Mouse (Mus musculus): Measurements from ENCODE around the gene Mpped1. TPM values are rescaled to one million over a fixed set of nuclear protein-coding genes. Genes with fewer than 3 reads are reported as not detected.

The Mpped1 gene
- polyA plus RNA-seq, 1 experiment = not detected

DNA sequence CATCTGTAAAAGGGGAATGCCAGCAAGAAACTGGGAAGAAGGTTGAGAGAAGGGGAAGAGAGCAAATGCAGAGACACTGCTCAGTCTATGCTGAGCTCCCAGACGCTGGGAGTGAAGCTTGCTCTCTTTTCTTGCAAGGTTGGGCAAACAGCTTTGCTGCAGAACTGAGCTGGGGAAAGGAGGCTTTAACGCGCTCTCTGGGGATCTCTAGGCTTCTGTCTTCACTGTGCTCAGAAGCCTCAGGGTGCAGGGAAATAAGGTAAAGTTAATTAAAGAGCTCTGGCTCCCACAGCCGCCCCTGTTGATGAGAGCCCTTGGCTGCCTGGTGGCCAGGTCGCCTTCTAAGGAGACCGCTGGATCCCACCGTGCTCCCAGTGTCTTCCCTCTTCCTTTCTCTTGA is 17.7 kb downstream of the Mpped1 start:
- TF ChIP-seq USF1 (IDR thresholded peaks at IDR 0.05; ENCODE audit: low read depth) (no peak), MYOD1 (IDR thresholded peaks at IDR 0.05; ENCODE audit: control insufficient read depth, insufficient read length, low read depth) (no peak), CTCF (IDR thresholded peaks at IDR 0.05; ENCODE audit: control insufficient read depth, insufficient read depth, insufficient read length) (no peak), MYOG (IDR thresholded peaks at IDR 0.05; ENCODE audit: control insufficient read depth, extremely low read depth, insufficient read length) (no peak), FOSL1 (IDR thresholded peaks at IDR 0.05; ENCODE audit: insufficient read depth, low read length, poor library complexity, severe bottlenecking) (no peak), CEBPB (IDR thresholded peaks at IDR 0.05; ENCODE audit: low read depth) (no peak), MAX (IDR thresholded peaks at IDR 0.05) (no peak)
- no peaks in the 10 kb centered on the region for H3K79me2 ChIP-seq (ENCODE audit: control insufficient read depth, insufficient read depth)
- no peak overlapping the region for H3K4me3 ChIP-seq (ENCODE audit: insufficient read depth, poor library complexity, severe bottlenecking)
- no peak overlapping the region for H3ac ChIP-seq (ENCODE audit: control insufficient read depth, insufficient read length, low read depth)
- H3K79me3 ChIP-seq (ENCODE audit: low read depth) = no peaks in the 10 kb centered on the region
- H3K36me3 ChIP-seq (ENCODE audit: control insufficient read depth, insufficient read depth) = no peaks in the 10 kb centered on the region
- H3K27me3 ChIP-seq (ENCODE audit: control insufficient read depth, insufficient read depth, insufficient read length) = peaks cover 39% of the 10 kb centered on the region

DNA sequence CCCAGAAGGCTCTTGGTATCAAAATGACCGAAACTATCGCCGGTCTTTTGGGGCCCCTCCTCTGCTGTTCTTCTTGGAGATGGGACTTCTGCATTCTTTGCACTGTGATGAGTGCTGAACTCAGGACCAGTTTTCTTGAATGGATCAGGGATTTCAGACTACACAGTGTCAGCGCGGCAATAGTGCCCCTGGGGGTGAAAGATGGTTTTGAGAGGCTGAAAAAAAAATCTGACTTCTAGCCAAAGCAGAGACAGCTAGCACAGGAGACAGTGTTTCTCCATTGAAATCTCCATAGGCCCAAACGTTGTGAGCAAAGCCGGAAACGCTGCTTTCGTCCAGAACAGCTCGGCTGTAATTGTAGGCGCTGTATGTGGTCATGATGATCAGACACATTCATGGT is 19.7 kb downstream of the Mpped1 start:
- H3K4me3 ChIP-seq (ENCODE audit: insufficient read depth, poor library complexity, severe bottlenecking) = no peak overlapping the region
- TF ChIP-seq MAX (IDR thresholded peaks at IDR 0.05) = no peak
- no peak for TF ChIP-seq CTCF (IDR thresholded peaks at IDR 0.05; ENCODE audit: control insufficient read depth, insufficient read depth, insufficient read length)
- TF ChIP-seq MYOD1 (IDR thresholded peaks at IDR 0.05; ENCODE audit: control insufficient read depth, insufficient read length, low read depth) = no peak
- TF ChIP-seq FOSL1 (IDR thresholded peaks at IDR 0.05; ENCODE audit: insufficient read depth, low read length, poor library complexity, severe bottlenecking) = no peak
- no peak for TF ChIP-seq MYOG (IDR thresholded peaks at IDR 0.05; ENCODE audit: control insufficient read depth, extremely low read depth, insufficient read length)
- no peak for TF ChIP-seq CEBPB (IDR thresholded peaks at IDR 0.05; ENCODE audit: low read depth)
- H3K27me3 ChIP-seq (ENCODE audit: control insufficient read depth, insufficient read depth, insufficient read length) = peaks cover 52% of the 10 kb centered on the region
- H3K79me2 ChIP-seq (ENCODE audit: control insufficient read depth, insufficient read depth) = no peaks in the 10 kb centered on the region
- no peaks in the 10 kb centered on the region for H3K79me3 ChIP-seq (ENCODE audit: low read depth)
- H3K36me3 ChIP-seq (ENCODE audit: control insufficient read depth, insufficient read depth) = no peaks in the 10 kb centered on the region
- H3ac ChIP-seq (ENCODE audit: control insufficient read depth, insufficient read length, low read depth) = no peak overlapping the region

DNA sequence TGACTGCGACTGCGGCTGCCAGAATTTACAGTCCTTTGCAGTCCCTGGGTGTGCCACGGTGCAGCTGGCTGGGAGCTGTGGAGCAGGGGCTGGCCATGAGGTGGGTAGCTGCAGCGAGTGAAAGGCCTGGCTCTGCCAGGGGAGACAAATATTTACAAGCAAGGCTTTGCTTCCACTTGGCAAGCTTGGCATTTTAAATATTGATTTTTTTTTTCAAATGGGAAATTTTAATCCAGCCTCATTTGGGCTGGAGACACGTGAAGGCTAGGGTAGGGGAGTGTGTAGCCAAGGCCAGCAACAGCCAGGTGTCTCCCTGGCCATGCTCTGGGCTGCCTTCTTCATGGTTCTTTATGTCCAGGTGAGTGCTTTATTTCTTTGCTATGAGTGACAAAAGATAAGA is 21.7 kb downstream of the Mpped1 start:
- Histone ChIP-seq H3K4me3 (ENCODE audit: insufficient read depth, poor library complexity, severe bottlenecking) (no peak overlapping the region), H3ac (ENCODE audit: control insufficient read depth, insufficient read length, low read depth) (no peak overlapping the region), H3K79me2 (ENCODE audit: control insufficient read depth, insufficient read depth) (no peaks in the 10 kb centered on the region), H3K36me3 (ENCODE audit: control insufficient read depth, insufficient read depth) (no peaks in the 10 kb centered on the region), H3K79me3 (ENCODE audit: low read depth) (no peaks in the 10 kb centered on the region), H3K27me3 (ENCODE audit: control insufficient read depth, insufficient read depth, insufficient read length) (peaks cover 59% of the 10 kb centered on the region)
- TF ChIP-seq MYOD1 (IDR thresholded peaks at IDR 0.05; ENCODE audit: control insufficient read depth, insufficient read length, low read depth) (no peak), CEBPB (IDR thresholded peaks at IDR 0.05; ENCODE audit: low read depth) (no peak), MYOG (IDR thresholded peaks at IDR 0.05; ENCODE audit: control insufficient read depth, extremely low read depth, insufficient read length) (no peak), MAX (IDR thresholded peaks at IDR 0.05) (no peak), CTCF (IDR thresholded peaks at IDR 0.05; ENCODE audit: control insufficient read depth, insufficient read depth, insufficient read length) (no peak), FOSL1 (IDR thresholded peaks at IDR 0.05; ENCODE audit: insufficient read depth, low read length, poor library complexity, severe bottlenecking) (no peak), USF1 (IDR thresholded peaks at IDR 0.05; ENCODE audit: low read depth) (no peak)

GRCm38 (mm10) chr15:83814106-83814505 is 34.8 kb downstream of the Mpped1 start:
- H3ac ChIP-seq (ENCODE audit: control insufficient read depth, insufficient read length, low read depth) = no peak overlapping the region
- H3K79me2 ChIP-seq (ENCODE audit: control insufficient read depth, insufficient read depth) = no peaks in the 10 kb centered on the region
- H3K4me3 ChIP-seq (ENCODE audit: insufficient read depth, poor library complexity, severe bottlenecking) = no peak overlapping the region
- peaks cover 11% of the 10 kb centered on the region for H3K27me3 ChIP-seq (ENCODE audit: control insufficient read depth, insufficient read depth, insufficient read length)
- no peaks in the 10 kb centered on the region for H3K36me3 ChIP-seq (ENCODE audit: control insufficient read depth, insufficient read depth)
- TF ChIP-seq MYOG (IDR thresholded peaks at IDR 0.05; ENCODE audit: control insufficient read depth, extremely low read depth, insufficient read length) = no peak
- no peak for TF ChIP-seq FOSL1 (IDR thresholded peaks at IDR 0.05; ENCODE audit: insufficient read depth, low read length, poor library complexity, severe bottlenecking)
- TF ChIP-seq MYOD1 (IDR thresholded peaks at IDR 0.05; ENCODE audit: control insufficient read depth, insufficient read length, low read depth) = no peak
- no peak for TF ChIP-seq CEBPB (IDR thresholded peaks at IDR 0.05; ENCODE audit: low read depth)
- TF ChIP-seq MAX (IDR thresholded peaks at IDR 0.05) = no peak
- no peak for TF ChIP-seq USF1 (IDR thresholded peaks at IDR 0.05; ENCODE audit: low read depth)
- no peak for TF ChIP-seq CTCF (IDR thresholded peaks at IDR 0.05; ENCODE audit: control insufficient read depth, insufficient read depth, insufficient read length)
- H3K79me3 ChIP-seq (ENCODE audit: low read depth) = no peaks in the 10 kb centered on the region

GRCm38 (mm10) chr15:83828011-83828410 is 48.7 kb downstream of the Mpped1 start:
- no peak for TF ChIP-seq USF1 (IDR thresholded peaks at IDR 0.05; ENCODE audit: low read depth)
- TF ChIP-seq FOSL1 (IDR thresholded peaks at IDR 0.05; ENCODE audit: insufficient read depth, low read length, poor library complexity, severe bottlenecking) = no peak
- no peak for TF ChIP-seq MYOG (IDR thresholded peaks at IDR 0.05; ENCODE audit: control insufficient read depth, extremely low read depth, insufficient read length)
- no peak for TF ChIP-seq CEBPB (IDR thresholded peaks at IDR 0.05; ENCODE audit: low read depth)
- no peak for TF ChIP-seq MYOD1 (IDR thresholded peaks at IDR 0.05; ENCODE audit: control insufficient read depth, insufficient read length, low read depth)
- TF ChIP-seq CTCF (IDR thresholded peaks at IDR 0.05; ENCODE audit: control insufficient read depth, insufficient read depth, insufficient read length) = no peak
- TF ChIP-seq MAX (IDR thresholded peaks at IDR 0.05) = no peak
- Histone ChIP-seq H3K79me2 (ENCODE audit: control insufficient read depth, insufficient read depth) (no peaks in the 10 kb centered on the region), H3ac (ENCODE audit: control insufficient read depth, insufficient read length, low read depth) (no peak overlapping the region), H3K4me3 (ENCODE audit: insufficient read depth, poor library complexity, severe bottlenecking) (no peak overlapping the region), H3K79me3 (ENCODE audit: low read depth) (no peaks in the 10 kb centered on the region), H3K27me3 (ENCODE audit: control insufficient read depth, insufficient read depth, insufficient read length) (peaks cover 7% of the 10 kb centered on the region), H3K36me3 (ENCODE audit: control insufficient read depth, insufficient read depth) (no peaks in the 10 kb centered on the region)

DNA sequence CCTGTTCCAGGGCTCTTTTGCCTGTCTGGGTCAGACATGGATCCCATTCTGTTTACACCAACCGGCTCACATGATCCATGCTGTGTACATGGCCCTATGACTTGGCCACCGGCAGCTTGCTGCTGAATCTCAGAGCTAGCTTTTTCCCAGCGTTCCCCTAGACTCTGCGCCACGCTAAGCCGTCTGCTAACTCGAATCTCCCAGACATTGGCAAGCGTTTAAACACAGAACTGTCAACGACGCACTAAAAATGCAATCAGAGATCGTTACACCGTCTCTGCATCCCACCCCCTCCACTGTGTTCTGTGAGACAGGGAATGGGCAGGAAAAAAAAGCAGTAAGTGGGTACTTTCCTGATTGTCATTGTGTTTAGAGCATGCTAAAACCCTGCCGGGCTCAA is 50.0 kb downstream of the Mpped1 start:
- Histone ChIP-seq H3ac (ENCODE audit: control insufficient read depth, insufficient read length, low read depth) (no peak overlapping the region), H3K79me2 (ENCODE audit: control insufficient read depth, insufficient read depth) (no peaks in the 10 kb centered on the region), H3K27me3 (ENCODE audit: control insufficient read depth, insufficient read depth, insufficient read length) (peaks cover 7% of the 10 kb centered on the region), H3K36me3 (ENCODE audit: control insufficient read depth, insufficient read depth) (no peaks in the 10 kb centered on the region), H3K4me3 (ENCODE audit: insufficient read depth, poor library complexity, severe bottlenecking) (no peak overlapping the region), H3K79me3 (ENCODE audit: low read depth) (no peaks in the 10 kb centered on the region)
- TF ChIP-seq MYOD1 (IDR thresholded peaks at IDR 0.05; ENCODE audit: control insufficient read depth, insufficient read length, low read depth) (no peak), FOSL1 (IDR thresholded peaks at IDR 0.05; ENCODE audit: insufficient read depth, low read length, poor library complexity, severe bottlenecking) (no peak), CEBPB (IDR thresholded peaks at IDR 0.05; ENCODE audit: low read depth) (no peak), MAX (IDR thresholded peaks at IDR 0.05) (no peak), USF1 (IDR thresholded peaks at IDR 0.05; ENCODE audit: low read depth) (no peak), MYOG (IDR thresholded peaks at IDR 0.05; ENCODE audit: control insufficient read depth, extremely low read depth, insufficient read length) (no peak), CTCF (IDR thresholded peaks at IDR 0.05; ENCODE audit: control insufficient read depth, insufficient read depth, insufficient read length) (no peak)
